ENCODE assay signal across 8 mouse cellular contexts in genomic region chr3:103575893-103576641, GRCm38 (mm10). TPM values are rescaled to one million over a fixed set of nuclear protein-coding genes. Genes with fewer than 3 reads are reported as not detected.
DNase-seq lines count a peak whose midpoint lies in the region; ATAC-seq lines count a peak whose summit lies in the region.

No protein-coding gene starts in this region.

- no peaks in the 10 kb centered on the region for H3K9me3 ChIP-seq in forebrain, embryonic 14.5 days (replicated peaks; ENCODE audit: control insufficient read depth, low read length)
- H3K9me3 ChIP-seq in liver, embryonic 11.5 days (ENCODE audit: control insufficient read depth, low read length), result no peaks in the 10 kb centered on the region
- no peaks in the 10 kb centered on the region for H3K9me3 ChIP-seq in stomach, embryonic 14.5 days (ENCODE audit: control insufficient read depth, low read depth, low read length)

- no peak overlapping the region for H3K27ac ChIP-seq in forebrain, embryonic 14.5 days (ENCODE audit: low read depth, low read length)
- no peak overlapping the region for H3K27ac ChIP-seq in liver, embryonic 11.5 days (ENCODE audit: low read depth, low read length)
- H3K27ac ChIP-seq in stomach, embryonic 14.5 days (ENCODE audit: low read length), result no peak overlapping the region

- peak; percentile 32 for DNase-seq in adrenal gland, adult 2 months
- DNase-seq in adrenal gland, adult 8-10 months, result no peak
- DNase-seq in right cerebral cortex, postnatal 4 days, result peak; percentile 29
- no peak for DNase-seq in right cerebral cortex, postnatal 36 days (ENCODE audit: low spot score in 2 of 2)
- DNase-seq in forebrain, embryonic 14.5 days (ENCODE audit: low spot score), result peak; percentile 46
- peak; percentile 39 for DNase-seq in liver, embryonic 11.5 days (ENCODE audit: low spot score)
- DNase-seq in urinary bladder, postnatal 36 days (ENCODE audit: low spot score in 2 of 2), result no peak

- peaks cover 30% of the 10 kb centered on the region for H3K4me1 ChIP-seq in forebrain, embryonic 14.5 days (ENCODE audit: control insufficient read depth, insufficient read depth, low read length)
- H3K4me1 ChIP-seq in liver, embryonic 11.5 days (replicated peaks; ENCODE audit: control insufficient read depth, insufficient read depth, low read length), result no peaks in the 10 kb centered on the region
- H3K4me1 ChIP-seq in stomach, embryonic 14.5 days (ENCODE audit: control insufficient read depth, insufficient read depth, low read length), result peaks cover 16% of the 10 kb centered on the region; the same call in 1 of the 2 replicates

- no peaks in the 10 kb centered on the region for H3K36me3 ChIP-seq in forebrain, embryonic 14.5 days (ENCODE audit: control insufficient read depth, insufficient read depth, low read length)
- H3K36me3 ChIP-seq in liver, embryonic 11.5 days (ENCODE audit: control insufficient read depth, insufficient read depth, low read length), result no peaks in the 10 kb centered on the region
- no peaks in the 10 kb centered on the region for H3K36me3 ChIP-seq in stomach, embryonic 14.5 days (ENCODE audit: control insufficient read depth, insufficient read depth, low read length)

- H3K27me3 ChIP-seq in forebrain, embryonic 14.5 days (replicated peaks; ENCODE audit: control insufficient read depth, insufficient read depth, low read length), result peaks cover 41% of the 10 kb centered on the region
- peaks cover 66% of the 10 kb centered on the region for H3K27me3 ChIP-seq in liver, embryonic 11.5 days (replicated peaks; ENCODE audit: control insufficient read depth, insufficient read depth, low read length)
- H3K27me3 ChIP-seq in stomach, embryonic 14.5 days (ENCODE audit: control insufficient read depth, insufficient read depth, low read length), result peaks cover 42% of the 10 kb centered on the region

- peak overlapping the region; percentile 70 for H3K9ac ChIP-seq in forebrain, embryonic 14.5 days (ENCODE audit: low read length)
- no peak overlapping the region for H3K9ac ChIP-seq in liver, embryonic 11.5 days (ENCODE audit: low read depth, low read length)
- H3K9ac ChIP-seq in stomach, embryonic 14.5 days (replicated peaks; ENCODE audit: low read depth, low read length), result peak overlapping the region; percentile 38

- ATAC-seq in forebrain, embryonic 14.5 days, result peak; percentile 37
- ATAC-seq in liver, embryonic 11.5 days (replicated peaks; ENCODE audit: low FRiP score), result no peak; the same call in 1 of the 2 replicates
- no peak for ATAC-seq in stomach, embryonic 14.5 days (ENCODE audit: insufficient number of reproducible peaks, insufficient read depth, low FRiP score, low read depth)

- H3K4me2 ChIP-seq in forebrain, embryonic 14.5 days (ENCODE audit: low read length), result peak overlapping the region; percentile 80
- H3K4me2 ChIP-seq in liver, embryonic 11.5 days, result peak overlapping the region; percentile 66
- H3K4me2 ChIP-seq in stomach, embryonic 14.5 days (replicated peaks; ENCODE audit: low read depth, low read length), result peak overlapping the region; percentile 91

- H3K4me3 ChIP-seq in forebrain, embryonic 14.5 days (ENCODE audit: low read depth, low read length), result peak overlapping the region; percentile 53
- H3K4me3 ChIP-seq in liver, embryonic 11.5 days (ENCODE audit: low read depth, low read length), result peak overlapping the region; percentile 41
- peak overlapping the region; percentile 45 for H3K4me3 ChIP-seq in stomach, embryonic 14.5 days (ENCODE audit: low read depth, low read length)

- 1% methylated on average over 57 of the region's 69 CpGs for WGBS in forebrain, embryonic 14.5 days
- WGBS in liver, embryonic 11.5 days, result 4% methylated on average over 64 of the region's 69 CpGs
- WGBS in stomach, embryonic 14.5 days, result 1% methylated on average over 57 of the region's 69 CpGs

RNA-seq across cellular contexts. Expression of gene Syt6, which starts 1.0 kb away (rescaled TPM):
- not detected for total RNA-seq in adrenal gland, adult 2 months (2021)
- not detected in 2 replicates for polyA plus RNA-seq in adrenal gland, adult 2 months (2012; rRNA removed)
- not detected for total RNA-seq in adrenal gland, adult 8-10 months (2022)
- 12.6 and 19.3 TPM in 2 replicates for polyA plus RNA-seq in forebrain, embryonic 14.5 days (2014; fragmentation: Nextera tagmentation; extraction: Ambion mirVana)
- polyA plus RNA-seq in liver, embryonic 11.5 days (2014; fragmentation: Nextera tagmentation; extraction: Ambion mirVana), result 0.32 and 0.52 TPM in 2 replicates
- 3.0 and 3.4 TPM in 2 replicates for polyA plus RNA-seq in stomach, embryonic 14.5 days (2014; fragmentation: Nextera tagmentation; extraction: Ambion mirVana)

Comparison
In these comparisons a context has a peak if more than half of its experiments do, and no peak if none do; other contexts are left out.
1. DNase-seq: peak in adrenal gland, adult 2 months (single experiment), right cerebral cortex, postnatal 4 days (single experiment), forebrain, embryonic 14.5 days (single experiment) and liver, embryonic 11.5 days (single experiment); none in adrenal gland, adult 8-10 months (single experiment), right cerebral cortex, postnatal 36 days (0 of 2) and urinary bladder, postnatal 36 days (0 of 2).
2. Peak in every context shown above with its lines, with median percentiles within 50 percentile points of each other: H3K4me2 ChIP-seq and H3K4me3 ChIP-seq.